Mouse (Mus musculus) embryonic stem cell, embryonic (primary cell): ENCODE measurements at regions not wholly inside any gene's neighbourhood (a gene's known extent, or its start where the extent isn't known, plus 50 kb on each side); places are given as distances from the start of the nearest gene placed in this dataset.

Experiments used
- CTCF ChIA-PET, 4 experiments: fragments of 300-600 bp in 2 of 4; fragments of 350-600 bp in 2 of 4; sonication (Branson Sonifier 250); formaldehyde crosslinking; loops; one replicate each; lab custom pipeline; 2022; ENCODE audit warnings: inconsistent platforms in 2 of 4; lab: Charles Lee
- POLR2A ChIA-PET, 4 experiments: fragments of 300-600 bp in 2 of 4; fragments of 350-600 bp in 2 of 4; sonication (Branson Sonifier 250); formaldehyde crosslinking; loops; one replicate each; lab custom pipeline; 2022; ENCODE audit warnings: antibody characterized with exemption in 4 of 4, inconsistent platforms in 1 of 4; lab: Charles Lee

DNA sequence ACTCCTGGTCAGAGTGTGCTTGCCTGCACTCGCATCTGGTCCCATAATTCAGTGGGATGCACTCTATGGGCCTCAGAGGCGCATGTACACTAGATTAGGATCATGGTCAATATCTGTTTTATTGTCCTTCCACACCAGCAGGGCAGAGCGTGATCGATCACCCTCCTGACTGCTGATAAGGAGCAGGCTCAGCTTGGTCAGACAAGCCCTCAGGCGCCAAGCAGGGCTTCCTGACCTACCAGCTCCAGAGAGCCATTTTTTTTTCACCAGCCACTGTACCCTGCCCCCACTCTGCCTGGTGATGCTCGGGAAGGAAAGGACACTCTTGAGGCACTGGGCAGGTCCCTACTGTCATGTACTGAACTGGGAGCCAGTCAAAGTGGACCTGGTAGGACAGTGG is 103.3 kb upstream of the Ret start:
- ChIA-PET CTCF (no interaction called here), POLR2A (no interaction called here)

DNA sequence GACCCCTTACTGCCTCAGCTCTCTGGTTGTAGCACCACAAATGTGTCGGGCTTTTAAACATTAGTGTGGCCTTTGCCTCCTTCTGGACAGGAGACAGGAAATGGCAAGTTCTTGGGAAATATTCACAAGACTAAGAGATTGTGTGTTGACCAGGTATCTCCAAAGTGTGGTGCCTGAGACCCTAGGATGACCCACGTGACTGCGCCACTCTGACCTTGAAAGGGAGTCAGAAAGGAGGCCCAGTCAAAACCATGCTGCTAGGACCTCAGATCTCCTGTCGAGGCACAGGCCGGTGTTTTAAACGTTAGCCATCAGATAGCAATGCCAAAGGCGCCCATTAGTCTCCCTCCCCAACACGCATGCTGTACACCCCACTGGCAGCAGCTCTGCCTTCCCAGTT is 100.1 kb upstream of the Ret start:
- ChIA-PET POLR2A (no interaction called here), CTCF (interaction anchor here in 1 of 4 experiments (0.6 kb wide), 1 partner anchor 1125 kb away, joined by 3 read pairs; no protein-coding TSS in a partner anchor)

DNA sequence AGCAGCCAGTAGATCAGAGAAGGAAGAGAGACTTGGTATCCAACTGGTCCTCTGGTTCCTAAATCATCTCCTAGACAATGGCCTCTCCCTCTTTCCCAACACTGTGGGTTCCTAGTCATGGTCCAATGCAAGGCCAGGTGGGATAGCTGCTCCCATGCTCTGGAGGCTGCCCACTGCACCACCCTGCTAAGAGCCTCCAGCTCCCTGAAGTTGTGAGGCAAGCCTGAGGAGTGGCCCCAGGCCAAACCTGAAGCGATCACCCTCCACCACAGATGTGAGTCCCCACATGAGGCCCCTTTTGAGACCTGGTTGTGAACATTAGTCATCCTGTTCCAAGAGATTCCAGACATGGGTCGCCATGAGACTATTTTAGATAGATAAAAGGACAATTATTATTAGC is 96.5 kb upstream of the Ret start:
- CTCF ChIA-PET = no interaction called here

DNA sequence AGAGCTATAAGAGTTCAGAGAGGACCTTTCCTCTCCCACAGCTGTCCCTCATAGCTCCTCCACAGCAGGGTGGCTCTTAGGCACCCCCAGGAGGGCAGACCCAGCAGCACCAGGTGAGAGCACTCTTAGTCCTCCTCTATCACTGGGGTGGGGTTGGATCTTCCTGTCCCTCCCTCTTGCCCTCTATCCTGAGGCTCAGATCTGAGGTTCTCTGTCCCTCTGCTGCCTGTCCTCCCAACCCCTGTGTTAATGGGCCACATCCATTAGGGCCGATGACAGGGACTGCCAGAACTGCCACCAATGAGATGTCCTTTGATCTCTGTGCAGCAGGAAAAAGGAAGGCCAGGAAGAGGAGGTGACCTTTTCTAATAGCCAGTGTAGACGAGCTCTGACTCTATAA is 95.4 kb upstream of the Ret start:
- CTCF ChIA-PET = no interaction called here
- POLR2A ChIA-PET = no interaction called here

More for the DNA sequence above, 96.5 kb upstream of the Ret start:
- POLR2A ChIA-PET = no interaction called here

GRCm38 (mm10) chr6:118292272-118292671 is 94.8 kb upstream of the Ret start:
- ChIA-PET POLR2A (no interaction called here), CTCF (no interaction called here)

DNA sequence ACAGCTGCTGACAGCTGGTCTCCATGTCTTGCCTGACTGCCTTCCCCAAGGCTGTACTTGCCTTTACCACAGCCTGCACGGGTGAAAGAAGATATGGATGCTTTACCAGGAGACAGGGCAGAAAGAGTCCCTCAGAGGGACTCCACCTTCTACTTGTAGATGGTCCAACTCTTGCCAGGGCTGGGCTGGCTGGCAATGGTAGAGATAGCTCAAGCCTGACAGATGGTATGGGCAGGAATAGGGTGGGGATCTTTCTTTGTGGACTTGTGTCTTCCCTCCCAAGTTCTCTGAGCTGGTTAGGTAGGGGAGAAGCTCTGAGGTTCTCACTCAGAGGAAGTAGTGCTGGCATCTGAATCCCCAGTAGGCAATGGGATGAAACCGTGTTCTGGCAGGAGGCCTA is 93.9 kb upstream of the Ret start:
- ChIA-PET POLR2A (no interaction called here), CTCF (no interaction called here)

- ChIA-PET CTCF (no interaction called here), POLR2A (no interaction called here)
Observed at GRCm38 (mm10) chr6:118285246-118285645, 87.7 kb upstream of the Ret start.

GRCm38 (mm10) chr6:118283949-118284568 is 86.5 kb upstream of the Ret start:
- ChIA-PET CTCF (interaction anchor here in 2 of 4 experiments (0.6 to 1.4 kb wide), 4 partner anchors 95 to 623 kb away, joined by 3 to 7 read pairs (median 4); no protein-coding TSS in a partner anchor), POLR2A (interaction anchor here in 1 of 4 experiments (0.6 kb wide), 1 partner anchor 9 kb away, joined by 3 read pairs; no protein-coding TSS in a partner anchor)

- CTCF ChIA-PET = interaction anchor here in 1 of 4 experiments (0.6 kb wide), 1 partner anchor 66 kb away, joined by 3 read pairs; the partner anchor contains the start of gene Ret
- POLR2A ChIA-PET = no interaction called here
Observed at GRCm38 (mm10) chr6:118263951-118264350, 66.4 kb upstream of the Ret start.

DNA sequence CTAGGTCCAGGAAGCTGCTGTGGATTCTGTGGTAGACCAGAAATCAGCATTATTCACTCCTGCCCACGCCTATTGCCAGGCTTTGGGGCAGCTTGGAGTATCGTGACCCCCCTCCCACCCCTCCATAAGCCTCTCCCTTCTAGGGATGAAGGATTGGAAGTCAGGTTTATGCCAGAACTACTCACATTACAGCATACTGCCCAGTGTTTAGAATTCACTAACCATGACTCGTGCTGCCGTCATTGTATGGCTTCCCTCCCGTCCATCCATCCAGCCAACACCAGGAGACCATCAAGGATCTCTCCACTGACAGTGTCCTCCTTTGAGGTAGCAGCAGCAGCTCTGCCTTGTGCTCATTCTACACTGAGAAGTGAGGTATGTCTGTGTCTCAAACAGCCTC is 62.4 kb upstream of the Ret start:
- ChIA-PET CTCF (no interaction called here), POLR2A (no interaction called here)

GRCm38 (mm10) chr6:118254871-118255270 is 57.4 kb upstream of the Ret start:
- POLR2A ChIA-PET = interaction anchor here in 1 of 4 experiments (0.6 kb wide), 1 partner anchor 271 kb away, joined by 4 read pairs; no protein-coding TSS in a partner anchor
- CTCF ChIA-PET = no interaction called here

DNA sequence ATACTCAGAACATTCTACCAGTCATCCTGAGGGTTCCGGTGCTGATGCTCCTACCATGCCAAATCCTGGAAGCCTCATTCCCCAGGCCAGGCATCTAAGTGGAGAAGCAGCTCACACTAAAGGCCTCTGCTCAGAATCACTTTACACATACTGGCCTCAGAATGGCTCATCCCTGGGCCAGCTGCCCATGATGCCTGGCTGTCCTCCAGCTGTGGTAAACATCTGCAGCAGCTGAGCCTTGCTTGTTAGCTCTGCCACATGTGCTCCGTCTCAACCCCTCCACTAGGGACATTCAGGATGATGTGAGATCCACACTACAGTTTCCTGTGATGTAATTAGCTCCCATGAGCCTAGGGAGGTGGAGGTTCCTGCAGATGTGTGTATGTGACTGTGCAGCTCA is 55.2 kb upstream of the Ret start:
- POLR2A ChIA-PET = interaction anchor here in 1 of 4 experiments (0.6 kb wide), 1 partner anchor 98 kb away, joined by 3 read pairs; no protein-coding TSS in a partner anchor
- CTCF ChIA-PET = interaction anchor here in 1 of 4 experiments (0.6 kb wide), 1 partner anchor 26 kb away, joined by 4 read pairs; no protein-coding TSS in a partner anchor

- CTCF ChIA-PET = interaction anchor here in 1 of 4 experiments (0.7 kb wide), 1 partner anchor 672 kb away, joined by 6 read pairs; no protein-coding TSS in a partner anchor
- POLR2A ChIA-PET = interaction anchor here in 1 of 4 experiments (0.6 to 0.9 kb wide), 3 partner anchors 65 to 306 kb away, joined by 3 read pairs; no protein-coding TSS in a partner anchor
Observed at GRCm38 (mm10) chr6:118251131-118251530, 53.6 kb upstream of the Ret start.

- ChIA-PET CTCF (no interaction called here), POLR2A (no interaction called here)
Observed at GRCm38 (mm10) chr6:118250006-118250405, 52.5 kb upstream of the Ret start.
